8 mouse cellular contexts compared by ENCODE assay signal in genomic region chr11:69095511-69096231, GRCm38 (mm10). TPM values are rescaled to one million over a fixed set of nuclear protein-coding genes. Genes with fewer than 3 reads are reported as not detected.
DNase-seq lines count a peak whose midpoint lies in the region; ATAC-seq and TF ChIP-seq lines count a peak whose summit lies in the region.

No protein-coding gene starts in this region.

- H3K4me2 ChIP-seq in heart, embryonic 15.5 days = peak overlapping the region; percentile 83
- peak overlapping the region; percentile 92 for H3K4me2 ChIP-seq in limb, embryonic 11.5 days (ENCODE audit: low read depth, severe bottlenecking)
- H3K4me2 ChIP-seq in midbrain, embryonic 14.5 days (ENCODE audit: low read length) = peak overlapping the region; percentile 85

- peak overlapping the region; percentile 86 for H3K9ac ChIP-seq in heart, embryonic 15.5 days
- peak overlapping the region; percentile 49 for H3K9ac ChIP-seq in limb, embryonic 11.5 days (ENCODE audit: low read length)
- peak overlapping the region; percentile 37 for H3K9ac ChIP-seq in midbrain, embryonic 14.5 days (replicated peaks; ENCODE audit: low read length)

- no peak for TF ChIP-seq CTCF in brain, embryonic 14.5 days (IDR thresholded peaks at IDR 0.05; ENCODE audit: borderline replicate concordance, extremely low read depth, insufficient read depth, insufficient read length)

- peaks cover 19% of the 10 kb centered on the region for H3K36me3 ChIP-seq in heart, embryonic 15.5 days
- peaks cover 2% of the 10 kb centered on the region; the same call in 1 of the 2 replicates for H3K36me3 ChIP-seq in limb, embryonic 11.5 days (ENCODE audit: control insufficient read depth, insufficient read depth, low read length)
- H3K36me3 ChIP-seq in midbrain, embryonic 14.5 days (ENCODE audit: control insufficient read depth, insufficient read depth, low read length) = peaks cover 5% of the 10 kb centered on the region

- DNase-seq in layer of hippocampus, postnatal 10 days (ENCODE audit: low spot score in 2 of 2) = peak; percentile 35 to 39
- no peak for DNase-seq in layer of hippocampus, postnatal 36 days
- peak; percentile 11 for DNase-seq in brain, embryonic 14.5 days (ENCODE audit: low read depth)
- peak; percentile 37 for DNase-seq in limb, embryonic 11.5 days (ENCODE audit: low spot score)
- no peak for DNase-seq in midbrain, embryonic 14.5 days
- DNase-seq in adrenal gland, postnatal 36 days = no peak

- H3K4me1 ChIP-seq in heart, embryonic 15.5 days (replicated peaks) = peaks cover 58% of the 10 kb centered on the region
- peaks cover 37% of the 10 kb centered on the region for H3K4me1 ChIP-seq in limb, embryonic 11.5 days (ENCODE audit: control insufficient read depth, insufficient read depth, low read length)
- peaks cover 48% of the 10 kb centered on the region for H3K4me1 ChIP-seq in midbrain, embryonic 14.5 days (ENCODE audit: control insufficient read depth, insufficient read depth, low read length)

- TF ChIP-seq POLR2A in brain, embryonic 14.5 days (IDR thresholded peaks at IDR 0.05; ENCODE audit: borderline replicate concordance, extremely low read depth, insufficient read depth, insufficient read length, poor library complexity, severe bottlenecking) = no peak

- H3K27ac ChIP-seq in heart, embryonic 15.5 days = peak overlapping the region; percentile 99
- H3K27ac ChIP-seq in limb, embryonic 11.5 days (replicated peaks; ENCODE audit: low read depth, low read length) = peak overlapping the region; percentile 57; the same call in 1 of the 2 replicates
- peak overlapping the region; percentile 61 for H3K27ac ChIP-seq in midbrain, embryonic 14.5 days (replicated peaks; ENCODE audit: low read depth, low read length)

- under 1% methylated on average over 27 of the region's 27 CpGs for WGBS in heart, embryonic 15.5 days
- WGBS in limb, embryonic 11.5 days = 1% methylated on average over 27 of the region's 27 CpGs
- 4% methylated on average over 27 of the region's 27 CpGs for WGBS in midbrain, embryonic 14.5 days

- H3K9me3 ChIP-seq in heart, embryonic 15.5 days (replicated peaks) = no peaks in the 10 kb centered on the region
- H3K9me3 ChIP-seq in limb, embryonic 11.5 days (ENCODE audit: control insufficient read depth, low read length) = no peaks in the 10 kb centered on the region
- no peaks in the 10 kb centered on the region for H3K9me3 ChIP-seq in midbrain, embryonic 14.5 days (ENCODE audit: control insufficient read depth, low read length)

- no peak for ATAC-seq in heart, embryonic 15.5 days (replicated peaks; ENCODE audit: insufficient number of reproducible peaks, insufficient read depth, low FRiP score, low read depth)
- no peak for ATAC-seq in limb, embryonic 11.5 days (ENCODE audit: insufficient number of reproducible peaks, low FRiP score, low TSS enrichment, low read depth)
- ATAC-seq in midbrain, embryonic 14.5 days (ENCODE audit: low FRiP score, low TSS enrichment) = no peak
- no peak for ATAC-seq in megakaryocyte progenitor cell, adult 5-6 weeks (replicated peaks; ENCODE audit: poor library complexity)

- no peaks in the 10 kb centered on the region for H3K27me3 ChIP-seq in heart, embryonic 15.5 days
- H3K27me3 ChIP-seq in limb, embryonic 11.5 days (ENCODE audit: control insufficient read depth, insufficient read depth, low read length) = no peaks in the 10 kb centered on the region
- no peaks in the 10 kb centered on the region for H3K27me3 ChIP-seq in midbrain, embryonic 14.5 days (ENCODE audit: control insufficient read depth, insufficient read depth, low read length)

- H3K4me3 ChIP-seq in heart, embryonic 15.5 days = peak overlapping the region; percentile 73
- peak overlapping the region; percentile 45 for H3K4me3 ChIP-seq in limb, embryonic 11.5 days (ENCODE audit: low read depth, low read length)
- peak overlapping the region; percentile 43 for H3K4me3 ChIP-seq in midbrain, embryonic 14.5 days (replicated peaks; ENCODE audit: low read depth, low read length)

RNA-seq across cellular contexts. Expression of gene Per1, which starts 0.7 kb away (rescaled TPM):
- total RNA-seq in layer of hippocampus, postnatal 10 days (2021) = 10 to 100 TPM; 54.4 to 67.2 TPM
- 10 to 100 TPM; 78.2 to 92.8 TPM for total RNA-seq in layer of hippocampus, postnatal 36 days (2021)
- polyA plus RNA-seq in brain, embryonic 14.5 days (2012; rRNA removed) = 12.2 and 16.3 TPM in 2 replicates
- 16.1 and 25.2 TPM in 2 replicates for polyA plus RNA-seq in heart, embryonic 15.5 days (2015; fragmentation: Nextera tagmentation; extraction: Ambion mirVana)
- polyA plus RNA-seq in limb, embryonic 11.5 days (2014; fragmentation: Nextera tagmentation; extraction: Ambion mirVana) = 8.0 and 9.1 TPM in 2 replicates
- polyA plus RNA-seq in midbrain, embryonic 14.5 days (2014; fragmentation: Nextera tagmentation; extraction: Ambion mirVana) = 9.3 and 13.1 TPM in 2 replicates
- 8.3 and 8.8 TPM in 2 replicates for total RNA-seq in megakaryocyte progenitor cell, adult 5-6 weeks (2015)
- total RNA-seq in megakaryocyte progenitor cell, adult 5-6 weeks (2017) = 4.0 and 4.8 TPM in 2 replicates
- 100 to 1,000 TPM; 112 to 153 TPM for total RNA-seq in adrenal gland, postnatal 36 days (2021)

RNA-seq across cellular contexts. Expression of gene Vamp2, which starts 7.4 kb away (rescaled TPM):
- total RNA-seq in layer of hippocampus, postnatal 10 days (2021) = 1,000 to 10,000 TPM in 1 of 2 experiments, 100 to 1,000 TPM in 1; 909 to 1,029 TPM
- total RNA-seq in layer of hippocampus, postnatal 36 days (2021) = 100 to 1,000 TPM; 962 to 984 TPM
- 251 and 319 TPM in 2 replicates for polyA plus RNA-seq in brain, embryonic 14.5 days (2012; rRNA removed)
- 82.2 and 96.4 TPM in 2 replicates for polyA plus RNA-seq in heart, embryonic 15.5 days (2015; fragmentation: Nextera tagmentation; extraction: Ambion mirVana)
- polyA plus RNA-seq in limb, embryonic 11.5 days (2014; fragmentation: Nextera tagmentation; extraction: Ambion mirVana) = 64.2 and 73.3 TPM in 2 replicates
- polyA plus RNA-seq in midbrain, embryonic 14.5 days (2014; fragmentation: Nextera tagmentation; extraction: Ambion mirVana) = 258 and 260 TPM in 2 replicates
- 36.6 and 41.2 TPM in 2 replicates for total RNA-seq in megakaryocyte progenitor cell, adult 5-6 weeks (2015)
- 8.2 and 12.8 TPM in 2 replicates for total RNA-seq in megakaryocyte progenitor cell, adult 5-6 weeks (2017)
- total RNA-seq in adrenal gland, postnatal 36 days (2021) = 100 to 1,000 TPM; 116 to 130 TPM

RNA-seq across cellular contexts. Expression of gene Hes7, which starts 24.5 kb away (rescaled TPM):
- under 1 TPM; 0.54 to 0.96 TPM for total RNA-seq in layer of hippocampus, postnatal 10 days (2021)
- 1 to 10 TPM in 1 of 2 experiments, under 1 TPM in 1; 0.68 to 1.1 TPM for total RNA-seq in layer of hippocampus, postnatal 36 days (2021)
- 0.42 and 0.45 TPM in 2 replicates for polyA plus RNA-seq in brain, embryonic 14.5 days (2012; rRNA removed)
- polyA plus RNA-seq in heart, embryonic 15.5 days (2015; fragmentation: Nextera tagmentation; extraction: Ambion mirVana) = 0.52 and 0.57 TPM in 2 replicates
- 0.54 and 0.65 TPM in 2 replicates for polyA plus RNA-seq in limb, embryonic 11.5 days (2014; fragmentation: Nextera tagmentation; extraction: Ambion mirVana)
- 0.26 and 0.78 TPM in 2 replicates for polyA plus RNA-seq in midbrain, embryonic 14.5 days (2014; fragmentation: Nextera tagmentation; extraction: Ambion mirVana)
- not detected in 2 replicates for total RNA-seq in megakaryocyte progenitor cell, adult 5-6 weeks (2015)
- total RNA-seq in megakaryocyte progenitor cell, adult 5-6 weeks (2017) = not detected in 2 replicates
- under 1 TPM; 0.17 to 0.26 TPM for total RNA-seq in adrenal gland, postnatal 36 days (2021)

RNA-seq across cellular contexts. Expression of gene Tmem107, which starts 25.1 kb away (rescaled TPM):
- 10 to 100 TPM; 10.4 to 14.0 TPM for total RNA-seq in layer of hippocampus, postnatal 10 days (2021)
- 10 to 100 TPM; 20.8 to 24.0 TPM for total RNA-seq in layer of hippocampus, postnatal 36 days (2021)
- polyA plus RNA-seq in brain, embryonic 14.5 days (2012; rRNA removed) = 25.6 and 35.1 TPM in 2 replicates
- 37.0 and 40.9 TPM in 2 replicates for polyA plus RNA-seq in heart, embryonic 15.5 days (2015; fragmentation: Nextera tagmentation; extraction: Ambion mirVana)
- 34.6 and 36.7 TPM in 2 replicates for polyA plus RNA-seq in limb, embryonic 11.5 days (2014; fragmentation: Nextera tagmentation; extraction: Ambion mirVana)
- 28.0 and 36.5 TPM in 2 replicates for polyA plus RNA-seq in midbrain, embryonic 14.5 days (2014; fragmentation: Nextera tagmentation; extraction: Ambion mirVana)
- total RNA-seq in megakaryocyte progenitor cell, adult 5-6 weeks (2015) = 18.6 and 23.4 TPM in 2 replicates
- 23.9 and 40.6 TPM in 2 replicates for total RNA-seq in megakaryocyte progenitor cell, adult 5-6 weeks (2017)
- total RNA-seq in adrenal gland, postnatal 36 days (2021) = 10 to 100 TPM; 13.5 to 17.5 TPM

RNA-seq across cellular contexts. Expression of gene 9130213A22Rik, which starts 26.7 kb away (rescaled TPM):
- under 1 TPM; 0.59 to 0.89 TPM for total RNA-seq in layer of hippocampus, postnatal 10 days (2021)
- total RNA-seq in layer of hippocampus, postnatal 36 days (2021) = 1 to 10 TPM in 1 of 2 experiments, under 1 TPM in 1; 0.96 to 1.2 TPM
- polyA plus RNA-seq in brain, embryonic 14.5 days (2012; rRNA removed) = 0.33 and 0.47 TPM in 2 replicates
- polyA plus RNA-seq in heart, embryonic 15.5 days (2015; fragmentation: Nextera tagmentation; extraction: Ambion mirVana) = 0.51 and 0.60 TPM in 2 replicates
- polyA plus RNA-seq in limb, embryonic 11.5 days (2014; fragmentation: Nextera tagmentation; extraction: Ambion mirVana) = 0.19 TPM in 1 of 2 replicates, not detected in the other
- polyA plus RNA-seq in midbrain, embryonic 14.5 days (2014; fragmentation: Nextera tagmentation; extraction: Ambion mirVana) = 0.22 and 0.23 TPM in 2 replicates
- not detected in 2 replicates for total RNA-seq in megakaryocyte progenitor cell, adult 5-6 weeks (2015)
- not detected in 2 replicates for total RNA-seq in megakaryocyte progenitor cell, adult 5-6 weeks (2017)
- under 1 TPM; 0.50 to 0.76 TPM for total RNA-seq in adrenal gland, postnatal 36 days (2021)

Comparison
In these comparisons a context has a peak if more than half of its experiments do, and no peak if none do; other contexts are left out.
1. DNase-seq: peak in layer of hippocampus, postnatal 10 days (2 of 2), brain, embryonic 14.5 days (single experiment) and limb, embryonic 11.5 days (single experiment); none in layer of hippocampus, postnatal 36 days (0 of 2), midbrain, embryonic 14.5 days (single experiment) and adrenal gland, postnatal 36 days (0 of 2).
2. RNA of gene Per1, which starts 0.7 kb away (total RNA-seq): 112 to 153 TPM in adrenal gland, postnatal 36 days, 78.2 to 92.8 TPM in layer of hippocampus, postnatal 36 days and 54.4 to 67.2 TPM in layer of hippocampus, postnatal 10 days; 4.0 to 8.8 TPM in megakaryocyte progenitor cell, adult 5-6 weeks; every median in the first group is over 4 times any median in the second.
3. RNA of gene Vamp2, which starts 7.4 kb away (total RNA-seq): 909 to 1,029 TPM in layer of hippocampus, postnatal 10 days and 962 to 984 TPM in layer of hippocampus, postnatal 36 days; 116 to 130 TPM in adrenal gland, postnatal 36 days and 8.2 to 41.2 TPM in megakaryocyte progenitor cell, adult 5-6 weeks; every median in the first group is over 4 times any median in the second.
4. Peak in every context shown above with its lines, with median percentiles within 50 percentile points of each other: H3K27ac ChIP-seq, H3K4me2 ChIP-seq, H3K4me3 ChIP-seq and H3K9ac ChIP-seq.